Mouse (Mus musculus): ENCODE measurements at regions not wholly inside any gene's neighbourhood (a gene's known extent, or its start where the extent isn't known, plus 50 kb on each side); places are given as distances from the start of the nearest gene placed in this dataset.
"Not testable (repeated sequence)": the region's sequence is repeated elsewhere in the genome, so short reads cannot be mapped to it uniquely, and the experiment has no call there.

DNA sequence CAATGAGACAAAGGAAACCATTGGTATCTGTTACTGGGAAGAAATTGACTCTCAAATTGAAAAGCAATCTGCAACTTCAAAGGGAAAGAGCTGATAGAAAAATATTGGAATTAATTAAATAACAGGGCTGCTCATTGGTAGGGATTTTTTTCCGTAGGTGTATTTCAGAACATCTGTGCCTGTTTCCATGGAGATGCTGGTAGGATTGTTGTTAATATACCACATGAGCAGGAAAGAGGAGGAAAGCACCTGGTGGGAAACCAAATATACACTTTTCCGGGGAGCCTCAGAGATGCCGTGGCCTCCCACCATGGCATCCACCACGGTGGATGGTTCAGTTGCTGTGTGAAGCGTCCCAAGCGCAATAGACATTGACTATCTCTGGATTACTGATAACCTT is 428.0 kb upstream of the Sphkap start:
- TF ChIP-seq CTCF (IDR thresholded peaks at IDR 0.05; ENCODE audit: extremely low read depth, insufficient read length, insufficient replicate concordance, low read depth, low read length) (no peak), POLR2A (IDR thresholded peaks at IDR 0.05; ENCODE audit: low read depth, low read length) (no peak)
- WGBS, result 89% methylated on average over 6 of the region's 6 CpGs
- Histone ChIP-seq H3K36me3 (ENCODE audit: control insufficient read depth, insufficient read depth, low read length) (no peaks in the 10 kb centered on the region), H3K4me1 (ENCODE audit: control insufficient read depth, insufficient read depth, insufficient read length, low read length) (no peaks in the 10 kb centered on the region), H3K27me3 (ENCODE audit: control insufficient read depth, insufficient read depth, low read length) (no peaks in the 10 kb centered on the region), H3K4me3 (ENCODE audit: low read depth, low read length) (no peak overlapping the region), H3K27ac (ENCODE audit: insufficient read depth, low read depth, low read length) (no peak overlapping the region)

DNA sequence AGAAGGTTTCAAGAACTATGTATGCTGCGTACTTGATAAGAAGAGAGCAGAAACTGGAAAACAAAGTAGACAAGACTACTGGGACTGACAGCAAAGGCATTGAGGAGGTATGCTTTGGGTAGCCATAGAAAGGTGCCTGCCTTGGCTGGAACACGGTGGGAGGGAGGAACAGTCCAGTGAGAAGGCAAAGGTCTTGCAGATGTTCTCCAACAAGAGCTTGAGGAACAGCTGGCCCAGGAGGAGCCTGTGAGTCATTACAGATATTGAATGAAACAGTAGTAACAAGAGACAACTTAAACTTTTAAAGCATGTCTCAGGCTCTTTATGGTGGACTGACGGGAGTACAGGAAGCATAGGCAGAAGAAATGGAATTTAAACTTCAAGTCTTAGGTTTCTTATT is 424.9 kb upstream of the Sphkap start:
- H3K4me3 ChIP-seq (ENCODE audit: low read depth, low read length), result no peak overlapping the region
- no peaks in the 10 kb centered on the region for H3K4me1 ChIP-seq (ENCODE audit: control insufficient read depth, insufficient read depth, insufficient read length, low read length)
- no peak overlapping the region for H3K27ac ChIP-seq (ENCODE audit: insufficient read depth, low read depth, low read length)
- H3K27me3 ChIP-seq (ENCODE audit: control insufficient read depth, insufficient read depth, low read length), result no peaks in the 10 kb centered on the region
- 71% methylated on average over 3 of the region's 3 CpGs for whole genome bisulfite sequencing
- TF ChIP-seq POLR2A (IDR thresholded peaks at IDR 0.05; ENCODE audit: low read depth, low read length) (no peak), CTCF (IDR thresholded peaks at IDR 0.05; ENCODE audit: extremely low read depth, insufficient read length, insufficient replicate concordance, low read depth, low read length) (no peak)
- no peaks in the 10 kb centered on the region for H3K36me3 ChIP-seq (ENCODE audit: control insufficient read depth, insufficient read depth, low read length)

DNA sequence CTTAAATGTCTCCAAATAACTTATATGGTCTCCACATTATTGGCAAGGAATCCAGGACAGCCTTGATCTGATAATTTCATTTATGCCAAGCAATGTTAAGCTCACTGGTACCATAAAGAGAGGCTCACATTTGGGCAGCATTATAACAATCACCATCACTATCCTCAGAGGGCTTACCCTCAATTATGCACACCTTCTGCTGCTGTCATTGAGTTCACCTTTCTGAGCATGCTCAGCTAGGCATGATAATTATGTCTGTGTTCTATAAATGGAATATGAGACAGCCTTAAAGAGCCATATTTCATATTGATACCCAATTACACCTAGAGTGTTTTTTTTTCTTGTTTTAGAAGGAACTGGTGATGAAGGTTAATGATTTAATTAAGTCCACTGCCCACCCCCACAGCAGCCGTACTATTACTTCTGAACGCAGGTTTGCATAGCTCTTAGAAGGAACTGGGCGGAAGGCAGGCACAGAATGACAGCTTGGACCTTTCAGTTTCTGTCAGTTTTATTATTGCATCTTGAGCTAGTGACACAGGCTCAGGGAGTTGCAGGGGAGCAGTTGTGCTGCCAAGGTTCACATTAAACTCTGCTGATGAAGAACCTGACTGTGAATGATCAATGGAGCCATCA is 424.0 kb upstream of the Sphkap start:
- H3K4me1 ChIP-seq (ENCODE audit: control insufficient read depth, insufficient read depth, insufficient read length, low read length), result no peaks in the 10 kb centered on the region

DNA sequence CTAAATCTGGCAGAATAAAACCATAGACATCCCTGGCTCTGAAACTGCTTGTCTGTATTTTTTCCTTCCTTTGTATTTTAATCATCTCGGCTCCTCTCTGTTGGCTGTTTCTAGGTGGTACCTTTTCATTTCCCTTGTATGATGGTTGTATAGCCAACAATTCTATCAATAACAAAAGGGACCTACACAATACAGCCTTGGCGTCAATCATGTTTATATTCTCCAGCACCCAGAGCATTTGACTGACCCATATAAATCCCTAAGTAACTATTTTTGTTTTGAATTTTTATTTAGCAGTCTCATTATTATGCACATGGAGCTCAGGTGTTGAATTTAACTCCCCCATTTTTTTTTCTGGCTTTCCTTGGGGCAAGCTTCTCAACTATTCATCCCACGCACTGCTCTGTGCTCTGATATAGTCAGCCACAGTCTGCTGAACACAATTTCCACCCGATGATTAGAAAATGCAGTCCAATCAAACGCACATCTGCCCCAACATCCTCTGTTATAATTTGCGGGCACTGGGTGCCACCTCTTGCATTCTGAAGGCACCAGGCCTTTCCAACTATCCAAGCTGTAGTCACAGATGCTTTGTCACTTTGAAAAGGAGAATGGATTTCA is 422.1 kb upstream of the Sphkap start:
- Histone ChIP-seq H3K36me3 (ENCODE audit: control insufficient read depth, insufficient read depth, low read length) (no peaks in the 10 kb centered on the region), H3K4me1 (ENCODE audit: control insufficient read depth, insufficient read depth, insufficient read length, low read length) (no peaks in the 10 kb centered on the region), H3K4me3 (ENCODE audit: low read depth, low read length) (no peak overlapping the region), H3K27me3 (ENCODE audit: control insufficient read depth, insufficient read depth, low read length) (no peaks in the 10 kb centered on the region), H3K27ac (ENCODE audit: insufficient read depth, low read depth, low read length) (no peak overlapping the region)
- 85% methylated on average over 6 of the region's 6 CpGs for WGBS
- TF ChIP-seq CTCF (IDR thresholded peaks at IDR 0.05; ENCODE audit: extremely low read depth, insufficient read length, insufficient replicate concordance, low read depth, low read length) (no peak), POLR2A (IDR thresholded peaks at IDR 0.05; ENCODE audit: low read depth, low read length) (no peak)

More for the DNA sequence above, 424.0 kb upstream of the Sphkap start:
- Histone ChIP-seq H3K27ac (ENCODE audit: insufficient read depth, low read depth, low read length) (no peak overlapping the region), H3K36me3 (ENCODE audit: control insufficient read depth, insufficient read depth, low read length) (no peaks in the 10 kb centered on the region), H3K4me3 (ENCODE audit: low read depth, low read length) (no peak overlapping the region), H3K27me3 (ENCODE audit: control insufficient read depth, insufficient read depth, low read length) (no peaks in the 10 kb centered on the region)
- TF ChIP-seq CTCF (IDR thresholded peaks at IDR 0.05; ENCODE audit: extremely low read depth, insufficient read length, insufficient replicate concordance, low read depth, low read length) (no peak), POLR2A (IDR thresholded peaks at IDR 0.05; ENCODE audit: low read depth, low read length) (no peak)
- WGBS, result 81% methylated on average over 3 of the region's 3 CpGs

DNA sequence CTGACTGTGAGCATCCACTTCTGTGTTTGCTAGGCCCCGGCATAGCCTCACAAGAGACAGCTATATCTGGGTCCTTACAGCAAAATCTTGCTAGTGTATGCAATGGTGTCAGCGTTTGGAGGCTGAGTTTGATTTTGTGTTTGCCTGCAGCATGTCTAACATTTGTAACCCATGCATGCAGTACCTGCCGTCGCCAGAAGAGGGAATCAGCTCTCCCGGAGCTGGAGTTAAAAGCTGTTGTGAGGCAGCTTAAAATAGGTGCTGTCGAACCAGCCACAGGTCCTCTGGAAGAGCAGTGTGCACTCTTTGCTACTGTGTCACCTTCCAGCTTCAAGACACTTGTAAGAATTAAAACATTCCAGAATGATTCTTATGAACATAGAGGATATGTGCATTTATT is 403.2 kb upstream of the Sphkap start:
- not testable (repeated sequence) for H3K4me3 ChIP-seq (ENCODE audit: low read depth, low read length); H3K36me3 ChIP-seq (ENCODE audit: control insufficient read depth, insufficient read depth, low read length); H3K4me1 ChIP-seq (ENCODE audit: control insufficient read depth, insufficient read depth, insufficient read length, low read length); H3K27me3 ChIP-seq (ENCODE audit: control insufficient read depth, insufficient read depth, low read length); H3K27ac ChIP-seq (ENCODE audit: insufficient read depth, low read depth, low read length)
- WGBS, result 57% methylated on average over 6 of the region's 6 CpGs
- peak; percentile 29; the same call in 1 of the 2 replicates for TF ChIP-seq CTCF (IDR thresholded peaks at IDR 0.05; ENCODE audit: extremely low read depth, insufficient read length, insufficient replicate concordance, low read depth, low read length)

DNA sequence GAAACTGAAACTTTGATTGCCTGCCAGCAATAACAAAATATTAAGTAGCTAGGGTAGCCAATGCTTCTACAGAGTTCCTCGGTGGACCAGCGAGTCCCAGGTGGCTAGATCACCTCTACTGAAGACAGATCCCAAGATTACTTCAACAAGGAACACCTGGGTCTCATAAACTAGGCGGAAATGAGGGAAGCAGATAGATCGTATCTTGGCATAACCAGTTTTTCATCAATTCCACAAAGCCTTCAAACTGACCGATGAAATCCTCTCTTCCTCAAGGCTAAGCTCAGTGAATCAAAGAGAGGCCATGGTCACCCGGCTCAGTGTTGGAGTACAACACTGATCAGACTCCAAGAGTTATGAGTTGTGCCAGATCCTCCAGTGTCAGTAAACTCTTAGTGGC is 400.4 kb upstream of the Sphkap start:
- WGBS, result 58% methylated on average over 6 of the region's 6 CpGs
- Histone ChIP-seq H3K4me1 (ENCODE audit: control insufficient read depth, insufficient read depth, insufficient read length, low read length) (no peaks in the 10 kb centered on the region), H3K36me3 (ENCODE audit: control insufficient read depth, insufficient read depth, low read length) (no peaks in the 10 kb centered on the region), H3K27me3 (ENCODE audit: control insufficient read depth, insufficient read depth, low read length) (no peaks in the 10 kb centered on the region), H3K27ac (ENCODE audit: insufficient read depth, low read depth, low read length) (no peak overlapping the region), H3K4me3 (ENCODE audit: low read depth, low read length) (no peak overlapping the region)
- TF ChIP-seq CTCF (IDR thresholded peaks at IDR 0.05; ENCODE audit: extremely low read depth, insufficient read length, insufficient replicate concordance, low read depth, low read length) (no peak), POLR2A (IDR thresholded peaks at IDR 0.05; ENCODE audit: low read depth, low read length) (no peak)

DNA sequence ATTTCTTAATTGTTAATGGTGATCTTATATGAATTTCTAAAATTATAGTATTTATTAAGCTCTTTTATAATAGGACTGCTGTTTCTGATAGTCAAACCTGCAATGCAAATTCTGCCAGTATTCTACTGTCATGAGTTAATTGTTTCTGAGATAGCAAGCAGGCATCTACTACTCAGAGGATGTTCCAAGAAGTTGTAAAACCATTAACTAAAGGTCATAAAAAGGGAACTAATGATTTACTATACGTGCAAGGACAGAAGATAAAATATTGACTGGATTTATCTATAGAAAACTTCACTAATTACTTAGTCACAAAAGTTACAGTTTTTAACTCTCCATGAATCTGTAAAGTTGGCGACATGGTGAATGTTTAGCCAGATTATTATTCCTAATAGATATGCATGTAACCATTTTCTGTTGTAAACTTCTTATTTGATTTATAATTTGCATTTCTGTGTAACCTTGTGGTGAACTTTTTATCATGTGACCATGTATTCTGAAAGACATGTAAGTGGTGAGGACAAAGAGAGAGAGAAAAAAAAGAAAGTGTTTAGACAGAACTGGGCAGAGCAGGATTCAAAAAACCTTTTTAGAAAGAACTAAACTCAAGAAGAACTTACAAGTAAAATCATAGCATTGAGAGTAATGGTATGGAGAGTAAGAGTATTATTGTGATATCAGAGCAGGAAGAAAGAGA is 395.5 kb upstream of the Sphkap start:
- no peak overlapping the region for H3K27ac ChIP-seq (ENCODE audit: insufficient read depth, low read depth, low read length)
- TF ChIP-seq CTCF (IDR thresholded peaks at IDR 0.05; ENCODE audit: extremely low read depth, insufficient read length, insufficient replicate concordance, low read depth, low read length) (no peak), POLR2A (IDR thresholded peaks at IDR 0.05; ENCODE audit: low read depth, low read length) (no peak)
- H3K4me1 ChIP-seq (ENCODE audit: control insufficient read depth, insufficient read depth, insufficient read length, low read length), result no peaks in the 10 kb centered on the region
- no peak overlapping the region for H3K4me3 ChIP-seq (ENCODE audit: low read depth, low read length)
- H3K27me3 ChIP-seq (ENCODE audit: control insufficient read depth, insufficient read depth, low read length), result no peaks in the 10 kb centered on the region
- H3K36me3 ChIP-seq (ENCODE audit: control insufficient read depth, insufficient read depth, low read length), result no peaks in the 10 kb centered on the region
- 24% methylated on average over 2 of the region's 2 CpGs for WGBS

All from small intestine, adult 2 months (tissue).